Mouse (Mus musculus): Measurements from ENCODE around the gene Tcf20. TPM values are rescaled to one million over a fixed set of nuclear protein-coding genes. Genes with fewer than 3 reads are reported as not detected.
"Not testable (repeated sequence)": the region's sequence is repeated elsewhere in the genome, so short reads cannot be mapped to it uniquely, and the experiment has no call there.

Gene Tcf20
- polyA plus RNA-seq, 1 experiment from 2014 or later: 4.0 TPM

DNA sequence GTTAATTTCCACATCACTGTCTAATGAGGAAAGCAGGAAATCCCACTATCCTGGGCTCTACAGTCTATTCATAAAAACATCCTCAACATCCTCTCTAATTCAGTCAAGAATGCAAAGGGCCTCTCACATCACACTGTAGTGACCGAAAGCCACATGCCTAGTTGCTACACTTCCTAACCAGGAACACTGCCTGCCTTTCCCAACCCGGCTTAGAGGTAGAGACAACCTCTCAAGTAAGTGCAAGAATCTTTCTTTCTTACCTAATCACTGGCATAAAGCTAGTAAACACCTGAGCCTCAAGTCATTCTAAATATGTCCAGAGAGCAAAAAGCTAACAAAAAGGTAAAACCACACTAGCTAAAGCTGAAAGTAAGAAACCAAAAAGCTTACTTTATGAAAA, 110.8 kb downstream of the Tcf20 start:
- H3K4me1 ChIP-seq: peaks cover 21% of the 10 kb centered on the region
- no peaks in the 10 kb centered on the region for H3K36me3 ChIP-seq
- 70% methylated on average over 2 of the region's 2 CpGs for WGBS (ENCODE audit: insufficient replicate concordance)
- H3K9ac ChIP-seq: no peak overlapping the region
- H3K9me3 ChIP-seq (replicated peaks): no peaks in the 10 kb centered on the region
- no peak for ATAC-seq
- no peaks in the 10 kb centered on the region for H3K27me3 ChIP-seq (replicated peaks)
- no peak overlapping the region for H3K4me2 ChIP-seq
- H3K4me3 ChIP-seq: no peak overlapping the region
- H3K27ac ChIP-seq: no peak overlapping the region

- WGBS (ENCODE audit: insufficient replicate concordance): 89% methylated on average over 1 of the region's 1 CpGs
- Histone ChIP-seq H3K9ac (no peak overlapping the region), H3K4me2 (no peak overlapping the region), H3K27me3 (replicated peaks) (no peaks in the 10 kb centered on the region), H3K4me3 (no peak overlapping the region), H3K4me1 (peaks cover 21% of the 10 kb centered on the region), H3K27ac (no peak overlapping the region), H3K9me3 (replicated peaks) (peaks cover under 1% of the 10 kb centered on the region; the same call in 1 of the 2 replicates), H3K36me3 (no peaks in the 10 kb centered on the region)
- ATAC-seq: 0 out of 2 replicates have a peak, but pooled peaks have one; percentile 30
These were observed 115.6 kb downstream of the Tcf20 start for GRCm38 (mm10) chr15:82872037-82872436.

DNA sequence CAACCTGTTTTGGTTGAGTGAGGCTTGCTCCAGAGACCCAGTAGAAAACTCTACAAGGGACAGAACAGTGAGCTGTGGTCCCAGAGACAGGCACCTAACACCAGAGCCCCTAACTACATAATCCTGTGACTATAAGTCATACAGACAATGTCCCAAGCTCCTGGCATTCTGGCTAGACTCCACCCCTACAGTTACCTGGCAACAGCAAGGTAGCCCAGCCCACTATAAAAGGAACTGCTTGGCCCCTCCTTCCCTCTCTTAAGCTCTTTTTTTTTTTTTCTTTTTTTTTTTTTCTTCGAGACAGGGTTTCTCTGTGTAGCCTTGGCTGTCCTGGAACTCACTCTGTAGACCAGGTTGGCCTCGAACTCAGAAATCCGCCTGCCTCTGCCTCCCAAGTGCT, 121.4 kb downstream of the Tcf20 start:
- not testable (repeated sequence) for H3K9ac ChIP-seq; H3K4me1 ChIP-seq; ATAC-seq; H3K9me3 ChIP-seq (replicated peaks); H3K36me3 ChIP-seq; H3K27me3 ChIP-seq (replicated peaks); H3K27ac ChIP-seq; H3K4me3 ChIP-seq; H3K4me2 ChIP-seq
- WGBS (ENCODE audit: insufficient replicate concordance): 90% methylated on average over 3 of the region's 3 CpGs

DNA sequence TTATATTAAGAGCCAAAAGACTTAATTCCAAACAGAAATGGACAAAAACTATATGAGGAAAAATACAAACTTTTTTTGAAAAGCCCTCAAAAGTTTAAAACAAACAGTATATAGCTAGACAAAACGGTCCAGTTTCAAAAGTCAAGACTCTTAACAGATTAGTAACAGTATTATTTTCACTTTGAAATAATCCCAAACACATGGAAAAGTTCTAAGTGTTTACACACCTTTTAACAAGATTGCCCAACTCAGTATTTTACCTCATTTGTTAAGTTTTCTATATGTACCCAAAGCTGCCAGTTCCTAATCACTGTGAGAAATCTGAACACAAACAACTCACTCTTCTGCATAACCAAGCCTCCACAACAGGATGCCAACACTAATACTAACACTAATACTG, 124.0 kb downstream of the Tcf20 start:
- H3K4me1 ChIP-seq: no peaks in the 10 kb centered on the region
- ATAC-seq: no peak
- no peaks in the 10 kb centered on the region for H3K27me3 ChIP-seq (replicated peaks)
- WGBS (ENCODE audit: insufficient replicate concordance): 68% methylated on average over 1 of the region's 1 CpGs
- H3K36me3 ChIP-seq: peaks cover 10% of the 10 kb centered on the region
- H3K4me3 ChIP-seq: no peak overlapping the region
- H3K9me3 ChIP-seq (replicated peaks): peaks cover 6% of the 10 kb centered on the region; the same call in 1 of the 2 replicates
- no peak overlapping the region for H3K9ac ChIP-seq
- H3K4me2 ChIP-seq: no peak overlapping the region
- H3K27ac ChIP-seq: no peak overlapping the region

- no peak overlapping the region for H3K9ac ChIP-seq
- no peaks in the 10 kb centered on the region for H3K9me3 ChIP-seq (replicated peaks)
- no peaks in the 10 kb centered on the region for H3K4me1 ChIP-seq
- H3K4me3 ChIP-seq: no peak overlapping the region
- peaks cover 54% of the 10 kb centered on the region for H3K36me3 ChIP-seq
- 80% methylated on average over 11 of the region's 11 CpGs for WGBS (ENCODE audit: insufficient replicate concordance)
- H3K27ac ChIP-seq: no peak overlapping the region
- no peak for ATAC-seq
- H3K4me2 ChIP-seq: no peak overlapping the region
- H3K27me3 ChIP-seq (replicated peaks): no peaks in the 10 kb centered on the region
These were observed 130.9 kb downstream of the Tcf20 start for GRCm38 (mm10) chr15:82856652-82857378.

GRCm38 (mm10) chr15:82856065-82856464, 131.6 kb downstream of the Tcf20 start:
- H3K9me3 ChIP-seq (replicated peaks): no peaks in the 10 kb centered on the region
- H3K27me3 ChIP-seq (replicated peaks): no peaks in the 10 kb centered on the region
- no peak overlapping the region for H3K4me3 ChIP-seq
- H3K4me1 ChIP-seq: no peaks in the 10 kb centered on the region
- 81% methylated on average over 2 of the region's 2 CpGs for WGBS (ENCODE audit: insufficient replicate concordance)
- no peak overlapping the region for H3K4me2 ChIP-seq
- no peak for ATAC-seq
- H3K36me3 ChIP-seq: peaks cover 60% of the 10 kb centered on the region
- no peak overlapping the region for H3K9ac ChIP-seq
- H3K27ac ChIP-seq: no peak overlapping the region

DNA sequence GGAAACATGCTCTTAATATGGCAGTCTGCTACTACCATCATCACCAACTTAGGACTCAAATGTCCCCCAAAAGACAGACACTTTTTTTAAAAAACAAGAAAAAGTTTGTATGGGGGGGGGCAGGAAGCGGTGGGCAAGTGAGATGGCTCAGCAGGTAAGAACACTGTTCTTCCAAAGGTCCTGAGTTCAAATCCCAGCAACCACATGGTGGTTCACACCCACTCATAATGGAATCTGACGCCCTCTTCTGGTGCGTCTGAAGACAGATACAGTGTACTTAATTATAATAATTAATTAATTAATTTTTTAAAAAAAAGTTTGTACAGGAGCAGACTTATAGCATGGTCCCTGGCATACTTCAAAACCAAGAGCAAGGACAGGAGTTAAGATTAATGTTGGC, 148.5 kb downstream of the Tcf20 start:
- no peaks in the 10 kb centered on the region for H3K9me3 ChIP-seq (replicated peaks)
- no peaks in the 10 kb centered on the region for H3K4me1 ChIP-seq
- no peaks in the 10 kb centered on the region for H3K27me3 ChIP-seq (replicated peaks)
- H3K36me3 ChIP-seq: peaks cover 20% of the 10 kb centered on the region
- no peak overlapping the region for H3K4me2 ChIP-seq
- no peak overlapping the region for H3K4me3 ChIP-seq
- no peak for ATAC-seq
- WGBS (ENCODE audit: insufficient replicate concordance): 91% methylated on average over 3 of the region's 3 CpGs
- no peak overlapping the region for H3K27ac ChIP-seq
- H3K9ac ChIP-seq: no peak overlapping the region

GRCm38 (mm10) chr15:82829917-82830316, 157.8 kb downstream of the Tcf20 start:
- H3K4me2 ChIP-seq: no peak overlapping the region
- no peaks in the 10 kb centered on the region for H3K27me3 ChIP-seq (replicated peaks)
- no peak overlapping the region for H3K4me3 ChIP-seq
- no peak overlapping the region for H3K9ac ChIP-seq
- no peaks in the 10 kb centered on the region for H3K9me3 ChIP-seq (replicated peaks)
- H3K4me1 ChIP-seq: no peaks in the 10 kb centered on the region
- H3K27ac ChIP-seq: no peak overlapping the region
- no peak for ATAC-seq
- peaks cover 11% of the 10 kb centered on the region; the same call in 1 of the 2 replicates for H3K36me3 ChIP-seq
- 90% methylated on average over 6 of the region's 6 CpGs for WGBS (ENCODE audit: insufficient replicate concordance)

DNA sequence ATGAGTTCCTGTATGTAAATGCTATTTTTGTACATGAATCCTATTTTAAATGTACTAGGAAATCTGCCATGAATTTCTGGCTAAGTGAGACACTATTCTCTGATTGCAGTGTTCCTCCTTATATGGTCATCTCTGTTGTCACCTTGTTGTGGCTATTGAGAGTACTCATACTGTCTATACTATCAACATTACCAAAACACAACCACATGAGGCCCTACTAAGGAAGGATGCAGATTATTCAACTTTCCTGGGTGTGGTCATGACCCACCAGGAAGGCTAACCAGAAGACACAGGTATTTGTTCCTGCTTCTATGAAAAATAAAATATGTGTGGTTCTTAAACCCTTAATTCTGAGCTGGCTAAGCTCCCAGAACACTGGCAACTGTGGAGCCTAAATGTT, 161.8 kb downstream of the Tcf20 start:
- Histone ChIP-seq H3K27me3 (replicated peaks) (no peaks in the 10 kb centered on the region), H3K9ac (no peak overlapping the region), H3K4me1 (no peaks in the 10 kb centered on the region), H3K36me3 (peaks cover 26% of the 10 kb centered on the region), H3K4me2 (no peak overlapping the region), H3K4me3 (no peak overlapping the region), H3K9me3 (replicated peaks) (no peaks in the 10 kb centered on the region), H3K27ac (no peak overlapping the region)
- ATAC-seq: no peak

DNA sequence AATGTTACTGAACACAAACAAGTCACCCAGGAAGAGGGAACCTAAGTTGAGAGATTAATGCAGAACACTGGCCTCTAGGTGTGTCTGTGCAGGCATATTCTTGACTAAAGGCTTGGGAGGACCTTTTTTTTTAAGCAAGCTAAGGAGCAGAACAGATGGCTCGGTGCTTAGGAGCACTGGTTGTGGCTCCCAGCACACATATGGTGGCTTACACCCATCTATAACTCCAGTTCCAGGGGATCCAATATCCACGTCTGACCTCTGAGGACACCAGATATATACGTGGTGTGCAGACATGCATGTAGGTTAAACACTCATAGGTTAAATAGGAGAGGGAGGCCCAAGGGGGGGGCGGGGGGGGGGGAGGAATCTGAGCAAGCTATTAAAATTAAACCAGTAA, 165.3 kb downstream of the Tcf20 start:
- H3K36me3 ChIP-seq: peaks cover 38% of the 10 kb centered on the region
- H3K4me2 ChIP-seq: no peak overlapping the region
- no peak for ATAC-seq
- H3K4me1 ChIP-seq: no peaks in the 10 kb centered on the region
- no peak overlapping the region for H3K27ac ChIP-seq
- H3K9me3 ChIP-seq (replicated peaks): no peaks in the 10 kb centered on the region
- no peak overlapping the region for H3K9ac ChIP-seq
- H3K4me3 ChIP-seq: no peak overlapping the region
- H3K27me3 ChIP-seq (replicated peaks): no peaks in the 10 kb centered on the region
- 83% methylated on average over 3 of the region's 4 CpGs for WGBS (ENCODE audit: insufficient replicate concordance)

DNA sequence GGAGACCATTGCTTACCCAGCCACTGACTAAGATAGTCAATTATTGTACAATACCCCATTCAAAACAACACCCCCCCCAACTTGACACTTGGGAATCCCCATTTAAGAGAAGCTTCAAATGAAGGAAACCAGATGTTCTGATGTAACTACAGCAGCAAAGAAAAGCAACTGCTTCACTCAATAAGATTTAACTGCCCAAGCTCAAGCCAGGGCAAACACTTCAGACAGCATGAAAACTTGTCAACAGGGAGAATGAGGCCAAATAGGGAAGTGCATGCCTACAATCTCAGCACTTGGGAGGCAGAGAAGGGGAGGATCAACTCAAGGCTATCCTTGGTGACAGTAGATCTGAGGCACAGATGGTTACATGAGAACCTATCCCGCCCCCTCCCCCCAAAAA, 166.0 kb downstream of the Tcf20 start:
- H3K9ac ChIP-seq: no peak overlapping the region
- peaks cover 42% of the 10 kb centered on the region for H3K36me3 ChIP-seq
- H3K4me1 ChIP-seq: no peaks in the 10 kb centered on the region
- H3K9me3 ChIP-seq (replicated peaks): no peaks in the 10 kb centered on the region
- no peak overlapping the region for H3K4me3 ChIP-seq
- ATAC-seq: no peak
- no peak overlapping the region for H3K4me2 ChIP-seq
- WGBS (ENCODE audit: insufficient replicate concordance): 71% methylated on average over 1 of the region's 1 CpGs
- H3K27ac ChIP-seq: no peak overlapping the region
- no peaks in the 10 kb centered on the region for H3K27me3 ChIP-seq (replicated peaks)

GRCm38 (mm10) chr15:82815296-82815695, 172.4 kb downstream of the Tcf20 start:
- WGBS (ENCODE audit: insufficient replicate concordance): 82% methylated on average over 4 of the region's 4 CpGs
- Histone ChIP-seq H3K9me3 (replicated peaks) (no peaks in the 10 kb centered on the region), H3K4me2 (no peak overlapping the region), H3K4me1 (peaks cover 16% of the 10 kb centered on the region), H3K9ac (no peak overlapping the region), H3K36me3 (peaks cover 57% of the 10 kb centered on the region), H3K27ac (no peak overlapping the region), H3K27me3 (replicated peaks) (no peaks in the 10 kb centered on the region), H3K4me3 (no peak overlapping the region)
- no peak for ATAC-seq

GRCm38 (mm10) chr15:82814806-82815205, 172.9 kb downstream of the Tcf20 start:
- peaks cover 21% of the 10 kb centered on the region for H3K4me1 ChIP-seq
- H3K36me3 ChIP-seq: peaks cover 58% of the 10 kb centered on the region
- no peak overlapping the region for H3K4me2 ChIP-seq
- no peaks in the 10 kb centered on the region for H3K9me3 ChIP-seq (replicated peaks)
- H3K27ac ChIP-seq: no peak overlapping the region
- 0 out of 2 replicates have a peak, but pooled peaks have one; percentile 27 for ATAC-seq
- WGBS (ENCODE audit: insufficient replicate concordance): 69% methylated on average over 4 of the region's 4 CpGs
- no peak overlapping the region for H3K4me3 ChIP-seq
- H3K9ac ChIP-seq: no peak overlapping the region
- no peaks in the 10 kb centered on the region for H3K27me3 ChIP-seq (replicated peaks)
